Mouse (Mus musculus) urinary bladder, postnatal 10 days (tissue): ENCODE data around the gene Gm49395.

Source experiments
- DNase-seq: peaks from one replicate; pipeline ENCODE4 v3.0.0; 2022; ENCODE audit warnings: low spot score

Gene Gm49395

GRCm38 (mm10) chr13:115101355-115102191 is at the start of gene Gm49395, which contains the start of gene Itga1:
TSS of gene Gm49395 (minus strand) at chr13:115101921.
TSS of gene Itga1 (minus strand) at chr13:115101964.
- peak; percentile 57 for DNase-seq

GRCm38 (mm10) chr13:115150602-115151001 is 48.9 kb upstream of the Gm49395 start:
- no peak for DNase-seq

- no peak for DNase-seq
Observed at GRCm38 (mm10) chr13:115149849-115150248, 48.1 kb upstream of the Gm49395 start.

GRCm38 (mm10) chr13:115143575-115143974 is 41.9 kb upstream of the Gm49395 start:
- DNase-seq: no peak

GRCm38 (mm10) chr13:115142066-115142465 is 40.3 kb upstream of the Gm49395 start:
- no peak for DNase-seq

GRCm38 (mm10) chr13:115138513-115138912 is 36.8 kb upstream of the Gm49395 start:
- no peak for DNase-seq

GRCm38 (mm10) chr13:115136761-115137160 is 35.0 kb upstream of the Gm49395 start:
- DNase-seq: no peak

GRCm38 (mm10) chr13:115132435-115132834 is 30.7 kb upstream of the Gm49395 start:
- DNase-seq: no peak

GRCm38 (mm10) chr13:115131381-115131780 is 29.7 kb upstream of the Gm49395 start:
- DNase-seq: no peak

GRCm38 (mm10) chr13:115130035-115130434 is 28.3 kb upstream of the Gm49395 start:
- DNase-seq: no peak

GRCm38 (mm10) chr13:115127826-115128225 is 26.1 kb upstream of the Gm49395 start:
- DNase-seq: no peak

GRCm38 (mm10) chr13:115126534-115126933 is 24.8 kb upstream of the Gm49395 start:
- no peak for DNase-seq

GRCm38 (mm10) chr13:115125130-115125529 is 23.4 kb upstream of the Gm49395 start:
- no peak for DNase-seq

- DNase-seq: no peak
Observed at GRCm38 (mm10) chr13:115124521-115124920, 22.8 kb upstream of the Gm49395 start.

GRCm38 (mm10) chr13:115118756-115119155 is 17.0 kb upstream of the Gm49395 start:
- no peak for DNase-seq

GRCm38 (mm10) chr13:115118195-115118594 is 16.5 kb upstream of the Gm49395 start:
- DNase-seq: no peak

GRCm38 (mm10) chr13:115116930-115117621 is 15.4 kb upstream of the Gm49395 start:
- no peak for DNase-seq

GRCm38 (mm10) chr13:115109628-115110027 is 7.9 kb upstream of the Gm49395 start:
- DNase-seq: no peak

- DNase-seq: no peak
Observed at GRCm38 (mm10) chr13:115107436-115107835, 5.7 kb upstream of the Gm49395 start.

- DNase-seq: no peak
Observed at GRCm38 (mm10) chr13:115106183-115106582, 4.5 kb upstream of the Gm49395 start.

- no peak for DNase-seq
Observed at GRCm38 (mm10) chr13:115102754-115103153, 1.0 kb upstream of the Gm49395 start.

- no peak for DNase-seq
Observed at GRCm38 (mm10) chr13:115100381-115101177, 1.1 kb downstream of the Gm49395 start.
